21 mouse cellular contexts compared by ENCODE assay signal in genomic region chr13:118193951-118194696, GRCm38 (mm10).
"Had no signal": no experiment of that assay in that cellular context is flagged by ENCODE, and none has a peak within 500 bp of the region (broad histone marks: within the 10 kb centered on the region; RNA-seq: fewer than 3 reads in every experiment).

No protein-coding gene starts in this region.

- H3K9me3 ChIP-seq: midbrain, embryonic 10.5 days; midbrain, embryonic 12.5 days; neural tube, embryonic 13.5 days; neural tube, embryonic 15.5 days; stomach, embryonic 15.5 days had no signal

- H3K4me3 ChIP-seq: midbrain, embryonic 10.5 days; midbrain, embryonic 12.5 days; myocyte; neural tube, embryonic 13.5 days; neural tube, embryonic 15.5 days; stomach, embryonic 15.5 days had no signal

- ATAC-seq: midbrain, embryonic 16.5 days had no signal

- H3K27ac ChIP-seq: midbrain, embryonic 10.5 days; midbrain, embryonic 12.5 days; neural tube, embryonic 13.5 days; neural tube, embryonic 15.5 days; stomach, embryonic 15.5 days; stomach, postnatal 0 days had no signal

- H3K4me2 ChIP-seq: lung, embryonic 14.5 days; midbrain, embryonic 12.5 days; neural tube, embryonic 13.5 days; neural tube, embryonic 15.5 days; stomach, embryonic 15.5 days had no signal

- H3K4me1 ChIP-seq: midbrain, embryonic 10.5 days; midbrain, embryonic 12.5 days; neural tube, embryonic 13.5 days; neural tube, embryonic 15.5 days; stomach, embryonic 15.5 days had no signal

- H3K36me3 ChIP-seq: midbrain, embryonic 10.5 days; midbrain, embryonic 12.5 days; neural tube, embryonic 13.5 days; neural tube, embryonic 15.5 days; stomach, embryonic 15.5 days had no signal

- H3K27me3 ChIP-seq: midbrain, embryonic 12.5 days; neural tube, embryonic 13.5 days; neural tube, embryonic 15.5 days; stomach, embryonic 15.5 days had no signal

- DNase-seq: lung, adult 18-20 months; lung, embryonic 14.5 days; lung, postnatal 10 days; lung, postnatal 4 days; midbrain, embryonic 14.5 days; retina, postnatal 1 day; right cerebral cortex, adult 18-20 months; right cerebral cortex, postnatal 25 days; right cerebral cortex, postnatal 4 days; spleen, adult 18-20 months; thymus, adult 2 months; thymus, postnatal 25 days; thymus, postnatal 4 days had no signal

- H3K9ac ChIP-seq: lung, embryonic 14.5 days; midbrain, embryonic 12.5 days; neural tube, embryonic 13.5 days; neural tube, embryonic 15.5 days; stomach, embryonic 15.5 days had no signal
